Mouse (Mus musculus): Measurements from ENCODE around the gene 1500009L16Rik. TPM values are rescaled to one million over a fixed set of nuclear protein-coding genes. Genes with fewer than 3 reads are reported as not detected.
A peak's percentile ranks its signal among the peaks of the same experiment; 100 is the strongest.

1500009L16Rik gene
- polyA plus RNA-seq (2015; fragmentation: Nextera tagmentation; extraction: Ambion mirVana) = 51.0 and 59.2 TPM in 2 replicates

- H3K4me3 ChIP-seq (replicated peaks; ENCODE audit: low read length) = peak within 1 kb of the TSS; percentile 62
- whole genome bisulfite sequencing = 0% methylated on average over 17 of the region's 37 CpGs
- H3K9me3 ChIP-seq (ENCODE audit: control insufficient read depth, low read length) = no peaks in the 10 kb centered on the region
- peaks cover 10% of the 10 kb centered on the region; the same call in 1 of the 2 replicates for H3K4me1 ChIP-seq (replicated peaks; ENCODE audit: control insufficient read depth, insufficient read depth, low read length)
- peak within 1 kb of the TSS; percentile 66 for H3K4me2 ChIP-seq (ENCODE audit: low read length)
- no peak within 1 kb of the TSS for H3K27ac ChIP-seq (ENCODE audit: low read length)
- H3K9ac ChIP-seq (replicated peaks; ENCODE audit: low read depth, low read length) = peak within 1 kb of the TSS; percentile 67
- peak; percentile 100 for ATAC-seq
- no peaks in the 10 kb centered on the region for H3K36me3 ChIP-seq (ENCODE audit: control insufficient read depth, insufficient read depth)
- no peaks in the 10 kb centered on the region for H3K27me3 ChIP-seq (replicated peaks; ENCODE audit: control insufficient read depth, insufficient read depth, low read length)
These were observed at the start of gene 1500009L16Rik for GRCm38 (mm10) chr10:83722579-83723031. 1500009L16Rik (plus strand) TSS chr10:83722865.

GRCm38 (mm10) chr10:83681334-83681733, 41.3 kb upstream of the 1500009L16Rik start:
- 82% methylated on average over 12 of the region's 12 CpGs for WGBS
- no peaks in the 10 kb centered on the region for H3K36me3 ChIP-seq (ENCODE audit: control insufficient read depth, insufficient read depth)
- ATAC-seq = no peak
- no peak overlapping the region for H3K4me3 ChIP-seq (replicated peaks; ENCODE audit: low read length)
- no peak overlapping the region for H3K9ac ChIP-seq (replicated peaks; ENCODE audit: low read depth, low read length)
- H3K27me3 ChIP-seq (replicated peaks; ENCODE audit: control insufficient read depth, insufficient read depth, low read length) = no peaks in the 10 kb centered on the region
- no peaks in the 10 kb centered on the region for H3K4me1 ChIP-seq (replicated peaks; ENCODE audit: control insufficient read depth, insufficient read depth, low read length)
- H3K9me3 ChIP-seq (ENCODE audit: control insufficient read depth, low read length) = no peaks in the 10 kb centered on the region
- no peak overlapping the region for H3K4me2 ChIP-seq (ENCODE audit: low read length)
- no peak overlapping the region for H3K27ac ChIP-seq (ENCODE audit: low read length)

GRCm38 (mm10) chr10:83688215-83688614, 34.5 kb upstream of the 1500009L16Rik start:
- no peak for ATAC-seq
- H3K9ac ChIP-seq (replicated peaks; ENCODE audit: low read depth, low read length) = no peak overlapping the region
- no peaks in the 10 kb centered on the region for H3K9me3 ChIP-seq (ENCODE audit: control insufficient read depth, low read length)
- H3K36me3 ChIP-seq (ENCODE audit: control insufficient read depth, insufficient read depth) = no peaks in the 10 kb centered on the region
- no peaks in the 10 kb centered on the region for H3K27me3 ChIP-seq (replicated peaks; ENCODE audit: control insufficient read depth, insufficient read depth, low read length)
- H3K4me3 ChIP-seq (replicated peaks; ENCODE audit: low read length) = no peak overlapping the region
- no peak overlapping the region for H3K4me2 ChIP-seq (ENCODE audit: low read length)
- H3K27ac ChIP-seq (ENCODE audit: low read length) = no peak overlapping the region
- 96% methylated on average over 2 of the region's 2 CpGs for WGBS
- no peaks in the 10 kb centered on the region for H3K4me1 ChIP-seq (replicated peaks; ENCODE audit: control insufficient read depth, insufficient read depth, low read length)

DNA sequence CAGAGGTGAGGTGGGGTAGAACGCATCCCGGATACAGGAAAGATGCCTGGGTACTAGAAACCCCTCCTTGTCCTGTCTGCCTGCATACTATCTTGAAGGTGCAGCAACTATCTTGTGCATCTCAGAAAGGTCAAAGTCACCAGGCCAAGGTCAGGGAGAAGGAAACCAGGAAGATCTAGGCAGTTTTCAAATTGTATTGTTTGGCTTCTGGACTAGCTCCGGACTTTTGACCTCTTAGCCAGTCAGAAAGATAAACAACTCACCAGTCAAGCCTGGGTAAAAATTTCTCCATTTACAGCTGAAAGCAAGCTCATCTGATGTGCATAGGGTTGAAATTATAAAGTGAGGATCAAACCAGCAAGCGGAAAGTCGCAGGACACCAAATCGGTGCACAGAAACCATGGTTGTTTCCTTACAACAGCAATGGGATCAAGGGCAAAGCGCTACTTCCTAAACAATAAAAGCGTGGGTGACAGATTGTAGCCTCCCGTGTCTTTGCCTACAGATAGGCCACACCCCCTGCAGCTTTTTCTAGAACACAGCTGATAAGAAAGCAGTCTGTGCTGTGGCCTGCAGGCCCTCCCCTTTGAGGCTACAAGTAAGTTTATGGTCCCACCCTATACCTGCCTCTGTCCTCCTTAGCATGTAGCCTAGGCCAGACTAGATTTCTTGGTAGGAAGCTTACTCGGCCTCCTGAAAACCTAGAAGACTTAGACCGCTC, 30.3 kb upstream of the 1500009L16Rik start:
- Histone ChIP-seq H3K27ac (ENCODE audit: low read length) (no peak overlapping the region), H3K4me2 (ENCODE audit: low read length) (no peak overlapping the region), H3K4me3 (replicated peaks; ENCODE audit: low read length) (no peak overlapping the region), H3K9ac (replicated peaks; ENCODE audit: low read depth, low read length) (no peak overlapping the region), H3K9me3 (ENCODE audit: control insufficient read depth, low read length) (no peaks in the 10 kb centered on the region), H3K27me3 (replicated peaks; ENCODE audit: control insufficient read depth, insufficient read depth, low read length) (no peaks in the 10 kb centered on the region), H3K36me3 (ENCODE audit: control insufficient read depth, insufficient read depth) (no peaks in the 10 kb centered on the region), H3K4me1 (replicated peaks; ENCODE audit: control insufficient read depth, insufficient read depth, low read length) (no peaks in the 10 kb centered on the region)
- ATAC-seq = no peak
- WGBS = 88% methylated on average over 11 of the region's 11 CpGs

GRCm38 (mm10) chr10:83696226-83696625, 26.4 kb upstream of the 1500009L16Rik start:
- no peaks in the 10 kb centered on the region for H3K36me3 ChIP-seq (ENCODE audit: control insufficient read depth, insufficient read depth)
- no peak overlapping the region for H3K9ac ChIP-seq (replicated peaks; ENCODE audit: low read depth, low read length)
- H3K27ac ChIP-seq (ENCODE audit: low read length) = no peak overlapping the region
- ATAC-seq = no peak
- no peaks in the 10 kb centered on the region for H3K27me3 ChIP-seq (replicated peaks; ENCODE audit: control insufficient read depth, insufficient read depth, low read length)
- no peak overlapping the region for H3K4me2 ChIP-seq (ENCODE audit: low read length)
- WGBS = 85% methylated on average over 4 of the region's 4 CpGs
- H3K4me1 ChIP-seq (replicated peaks; ENCODE audit: control insufficient read depth, insufficient read depth, low read length) = no peaks in the 10 kb centered on the region
- H3K4me3 ChIP-seq (replicated peaks; ENCODE audit: low read length) = no peak overlapping the region
- H3K9me3 ChIP-seq (ENCODE audit: control insufficient read depth, low read length) = no peaks in the 10 kb centered on the region

DNA sequence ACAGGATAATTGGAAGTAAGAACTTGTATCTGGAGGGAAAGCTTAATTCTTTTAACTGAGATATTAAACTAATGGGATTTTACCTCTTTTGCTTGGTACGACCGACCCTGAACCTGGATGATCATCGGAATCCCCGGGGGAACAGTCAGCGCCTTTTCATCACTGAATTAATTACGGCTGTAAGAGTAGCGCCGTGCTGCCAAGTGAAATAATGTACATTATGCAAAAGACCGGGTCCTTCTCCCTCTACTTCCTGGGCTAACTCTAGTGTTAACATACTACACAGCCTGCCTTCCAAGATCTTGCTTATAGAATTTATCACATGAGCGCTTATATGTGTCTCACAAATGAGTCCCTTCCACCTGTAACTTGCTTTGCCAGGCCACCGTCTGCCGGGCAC, 16.0 kb upstream of the 1500009L16Rik start:
- H3K27me3 ChIP-seq (replicated peaks; ENCODE audit: control insufficient read depth, insufficient read depth, low read length) = no peaks in the 10 kb centered on the region
- no peaks in the 10 kb centered on the region for H3K9me3 ChIP-seq (ENCODE audit: control insufficient read depth, low read length)
- H3K4me3 ChIP-seq (replicated peaks; ENCODE audit: low read length) = no peak overlapping the region
- ATAC-seq = no peak
- WGBS = 72% methylated on average over 12 of the region's 12 CpGs
- no peak overlapping the region for H3K9ac ChIP-seq (replicated peaks; ENCODE audit: low read depth, low read length)
- H3K4me1 ChIP-seq (replicated peaks; ENCODE audit: control insufficient read depth, insufficient read depth, low read length) = no peaks in the 10 kb centered on the region
- no peak overlapping the region for H3K4me2 ChIP-seq (ENCODE audit: low read length)
- no peak overlapping the region for H3K27ac ChIP-seq (ENCODE audit: low read length)
- no peaks in the 10 kb centered on the region for H3K36me3 ChIP-seq (ENCODE audit: control insufficient read depth, insufficient read depth)

DNA sequence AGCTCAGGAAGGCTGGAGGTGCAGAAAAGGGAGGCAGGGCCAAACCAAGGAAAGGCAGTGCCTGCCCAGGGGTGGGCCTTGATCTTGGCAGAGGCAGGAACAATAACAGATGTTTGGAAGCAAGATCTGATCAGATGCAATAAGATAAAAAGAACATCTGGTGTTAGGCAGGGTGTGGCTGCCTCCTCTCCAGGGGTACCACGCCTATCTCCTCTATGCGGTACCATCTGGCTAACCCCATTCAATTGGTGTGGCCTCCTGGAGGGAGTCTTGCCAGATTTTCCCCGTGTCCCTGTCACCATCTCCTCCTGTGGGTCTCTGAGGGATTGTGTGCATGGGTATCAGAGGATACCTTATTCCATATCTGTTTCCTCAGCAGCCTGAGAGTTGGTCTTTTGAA, 12.7 kb upstream of the 1500009L16Rik start:
- H3K4me2 ChIP-seq (ENCODE audit: low read length) = no peak overlapping the region
- WGBS = 62% methylated on average over 3 of the region's 3 CpGs
- H3K9ac ChIP-seq (replicated peaks; ENCODE audit: low read depth, low read length) = no peak overlapping the region
- no peaks in the 10 kb centered on the region for H3K9me3 ChIP-seq (ENCODE audit: control insufficient read depth, low read length)
- ATAC-seq = no peak
- no peak overlapping the region for H3K4me3 ChIP-seq (replicated peaks; ENCODE audit: low read length)
- H3K4me1 ChIP-seq (replicated peaks; ENCODE audit: control insufficient read depth, insufficient read depth, low read length) = no peaks in the 10 kb centered on the region
- no peak overlapping the region for H3K27ac ChIP-seq (ENCODE audit: low read length)
- H3K27me3 ChIP-seq (replicated peaks; ENCODE audit: control insufficient read depth, insufficient read depth, low read length) = no peaks in the 10 kb centered on the region
- H3K36me3 ChIP-seq (ENCODE audit: control insufficient read depth, insufficient read depth) = no peaks in the 10 kb centered on the region

GRCm38 (mm10) chr10:83711769-83712168, 10.9 kb upstream of the 1500009L16Rik start:
- Histone ChIP-seq H3K9me3 (ENCODE audit: control insufficient read depth, low read length) (no peaks in the 10 kb centered on the region), H3K9ac (replicated peaks; ENCODE audit: low read depth, low read length) (no peak overlapping the region), H3K4me2 (ENCODE audit: low read length) (no peak overlapping the region), H3K4me3 (replicated peaks; ENCODE audit: low read length) (no peak overlapping the region), H3K4me1 (replicated peaks; ENCODE audit: control insufficient read depth, insufficient read depth, low read length) (no peaks in the 10 kb centered on the region), H3K36me3 (ENCODE audit: control insufficient read depth, insufficient read depth) (no peaks in the 10 kb centered on the region), H3K27me3 (replicated peaks; ENCODE audit: control insufficient read depth, insufficient read depth, low read length) (no peaks in the 10 kb centered on the region), H3K27ac (ENCODE audit: low read length) (no peak overlapping the region)
- 61% methylated on average over 10 of the region's 10 CpGs for WGBS
- ATAC-seq = no peak

GRCm38 (mm10) chr10:83718855-83719474, 3.7 kb upstream of the 1500009L16Rik start:
- no peaks in the 10 kb centered on the region for H3K36me3 ChIP-seq (ENCODE audit: control insufficient read depth, insufficient read depth)
- peaks cover 10% of the 10 kb centered on the region; the same call in 1 of the 2 replicates for H3K4me1 ChIP-seq (replicated peaks; ENCODE audit: control insufficient read depth, insufficient read depth, low read length)
- no peak overlapping the region for H3K9ac ChIP-seq (replicated peaks; ENCODE audit: low read depth, low read length)
- H3K27me3 ChIP-seq (replicated peaks; ENCODE audit: control insufficient read depth, insufficient read depth, low read length) = no peaks in the 10 kb centered on the region
- no peak for ATAC-seq
- H3K27ac ChIP-seq (ENCODE audit: low read length) = no peak overlapping the region
- no peaks in the 10 kb centered on the region for H3K9me3 ChIP-seq (ENCODE audit: control insufficient read depth, low read length)
- H3K4me3 ChIP-seq (replicated peaks; ENCODE audit: low read length) = no peak overlapping the region
- WGBS = 88% methylated on average over 12 of the region's 12 CpGs
- no peak overlapping the region for H3K4me2 ChIP-seq (ENCODE audit: low read length)

All from forebrain, embryonic 16.5 days (tissue).